Mouse (Mus musculus): ENCODE data around the gene Emc7.
A peak's percentile ranks its signal among the peaks of the same experiment; 100 is the strongest.

The Emc7 gene

GRCm38 (mm10) chr2:112474997-112475724 is 20.4 kb downstream of the Emc7 start:
- DNase-seq (ENCODE audit: extremely low read depth, low read depth), result no peak

- DNase-seq (ENCODE audit: extremely low read depth, low read depth), result no peak
Measured at GRCm38 (mm10) chr2:112476554-112476953, 21.8 kb downstream of the Emc7 start.

GRCm38 (mm10) chr2:112480669-112481068 is 25.9 kb downstream of the Emc7 start, which contains the start of gene Chrm5:
TSS of gene Chrm5 (minus strand) at chr2:112480769.
- no peak for DNase-seq (ENCODE audit: extremely low read depth, low read depth)

- no peak for DNase-seq (ENCODE audit: extremely low read depth, low read depth)
Measured at GRCm38 (mm10) chr2:112481564-112481963, 26.8 kb downstream of the Emc7 start.

- DNase-seq (ENCODE audit: extremely low read depth, low read depth), result no peak
Measured at GRCm38 (mm10) chr2:112482533-112483333, 27.9 kb downstream of the Emc7 start.

- DNase-seq (ENCODE audit: extremely low read depth, low read depth), result no peak
Measured at GRCm38 (mm10) chr2:112483334-112483651, 28.5 kb downstream of the Emc7 start.

- DNase-seq (ENCODE audit: extremely low read depth, low read depth), result no peak
Measured at GRCm38 (mm10) chr2:112484886-112485285, 30.1 kb downstream of the Emc7 start.

- no peak for DNase-seq (ENCODE audit: extremely low read depth, low read depth)
Measured at GRCm38 (mm10) chr2:112490483-112491196, 35.8 kb downstream of the Emc7 start.

- DNase-seq (ENCODE audit: extremely low read depth, low read depth), result no peak
Measured at GRCm38 (mm10) chr2:112491629-112492028, 36.8 kb downstream of the Emc7 start.

GRCm38 (mm10) chr2:112492431-112492855 is 37.6 kb downstream of the Emc7 start:
- peak; percentile 30 for DNase-seq (ENCODE audit: extremely low read depth, low read depth)

- DNase-seq (ENCODE audit: extremely low read depth, low read depth), result no peak
Measured at GRCm38 (mm10) chr2:112492856-112493538, 38.2 kb downstream of the Emc7 start, which contains the start of gene Aven. TSS of gene Aven (plus strand) at chr2:112492964.

- DNase-seq (ENCODE audit: extremely low read depth, low read depth), result peak; percentile 37
Measured at GRCm38 (mm10) chr2:112493539-112494260, 38.9 kb downstream of the Emc7 start.

GRCm38 (mm10) chr2:112497851-112498250 is 43.1 kb downstream of the Emc7 start:
- DNase-seq (ENCODE audit: extremely low read depth, low read depth), result no peak

GRCm38 (mm10) chr2:112501209-112501608 is 46.4 kb downstream of the Emc7 start:
- peak; percentile 77 for DNase-seq (ENCODE audit: extremely low read depth, low read depth)

GRCm38 (mm10) chr2:112503978-112504377 is 49.2 kb downstream of the Emc7 start:
- no peak for DNase-seq (ENCODE audit: extremely low read depth, low read depth)

GRCm38 (mm10) chr2:112506841-112507435 is 52.1 kb downstream of the Emc7 start:
- no peak for DNase-seq (ENCODE audit: extremely low read depth, low read depth)

- DNase-seq (ENCODE audit: extremely low read depth, low read depth), result no peak
Measured at GRCm38 (mm10) chr2:112507444-112507843, 52.6 kb downstream of the Emc7 start.

GRCm38 (mm10) chr2:112510140-112510539 is 55.3 kb downstream of the Emc7 start:
- peak; percentile 90 for DNase-seq (ENCODE audit: extremely low read depth, low read depth)

GRCm38 (mm10) chr2:112513036-112513435 is 58.2 kb downstream of the Emc7 start:
- DNase-seq (ENCODE audit: extremely low read depth, low read depth), result no peak

GRCm38 (mm10) chr2:112516728-112517127 is 61.9 kb downstream of the Emc7 start:
- no peak for DNase-seq (ENCODE audit: extremely low read depth, low read depth)

Measured in MEL-GATA-1-ER (cell line).